Mouse (Mus musculus) central nervous system, embryonic 11.5 days (tissue): ENCODE measurements around the gene Rps6ka2. TPM values are rescaled to one million over a fixed set of nuclear protein-coding genes. Genes with fewer than 3 reads are reported as not detected.

Source experiments
- polyA plus RNA-seq: library from polyadenylated mRNA; depleted of rRNA; stranded (reverse); fragments of >200 nt; gene quantifications from 2 replicates; pipeline ENCODE4 v1.2.3, GENCODE M21; 2012; rRNA removed

The Rps6ka2 gene
- 20.1 and 28.0 TPM in 2 replicates for polyA plus RNA-seq

GRCm38 (mm10) chr17:7169627-7170303 lies at the start of gene Rps6ka2:
Gene Rps6ka2 (plus strand): TSS chr17:7170115.

GRCm38 (mm10) chr17:7324346-7324745 lies 154.4 kb downstream of the Rps6ka2 start, which contains the start of gene Tcp10a:
Gene Tcp10a (plus strand): TSS chr17:7324646.

GRCm38 (mm10) chr17:7352596-7352995 lies 182.7 kb downstream of the Rps6ka2 start, which contains the start of gene Ttll2:
Gene Ttll2 (minus strand): TSS chr17:7352696.

Other genes starting within 250 kb of the Rps6ka2 start
- gene Rsph3b, start 221.4 kb upstream of the Rps6ka2 start, polyA plus RNA-seq: 23.2 and 25.1 TPM in 2 replicates
- 33.7 and 52.2 TPM in 2 replicates for gene Tagap1, start 209.0 kb upstream of the Rps6ka2 start, polyA plus RNA-seq
- 79.8 and 109 TPM in 2 replicates for gene Rnaset2b, start 199.5 kb upstream of the Rps6ka2 start, polyA plus RNA-seq
- 0.13 and 0.56 TPM in 2 replicates for gene Gm49721, start 191.2 kb upstream of the Rps6ka2 start, polyA plus RNA-seq
- gene Gm1604a, start 144.5 kb upstream of the Rps6ka2 start, polyA plus RNA-seq: 0.10 TPM in 1 of 2 replicates, not detected in the other
- gene Tcp10a, start 154.5 kb downstream of the Rps6ka2 start, polyA plus RNA-seq: 0.05 TPM in 1 of 2 replicates, not detected in the other
- not detected in 2 replicates for gene Ttll2, start 182.6 kb downstream of the Rps6ka2 start, polyA plus RNA-seq
- gene Gm49630, start 201.9 kb downstream of the Rps6ka2 start, polyA plus RNA-seq: not detected in 2 replicates
- gene Unc93a2, start 215.3 kb downstream of the Rps6ka2 start, polyA plus RNA-seq: 0.02 TPM in 1 of 2 replicates, not detected in the other